Mouse (Mus musculus): ENCODE results near the gene Nfatc2. TPM values are rescaled to one million over a fixed set of nuclear protein-coding genes. Genes with fewer than 3 reads are reported as not detected.

Gene Nfatc2
- total RNA-seq, 4 experiments from 2014 or later: 9.8 to 19.2 (median 16.3) TPM

GRCm38 (mm10) chr2:168440918-168441328 lies 160.5 kb downstream of the Nfatc2 start:
- DNase-seq (ENCODE audit: low spot score): no peak

- no peak for DNase-seq (ENCODE audit: low spot score)
Observed at GRCm38 (mm10) chr2:168438981-168439452, 162.4 kb downstream of the Nfatc2 start.

GRCm38 (mm10) chr2:168434187-168434586 lies 167.3 kb downstream of the Nfatc2 start:
- DNase-seq (ENCODE audit: low spot score): no peak

GRCm38 (mm10) chr2:168433392-168433791 lies 168.1 kb downstream of the Nfatc2 start:
- DNase-seq (ENCODE audit: low spot score): no peak

GRCm38 (mm10) chr2:168432394-168432793 lies 169.1 kb downstream of the Nfatc2 start:
- no peak for DNase-seq (ENCODE audit: low spot score)

GRCm38 (mm10) chr2:168429598-168429997 lies 171.9 kb downstream of the Nfatc2 start:
- no peak for DNase-seq (ENCODE audit: low spot score)

- DNase-seq (ENCODE audit: low spot score): no peak
Observed at GRCm38 (mm10) chr2:168428375-168428901, 173.0 kb downstream of the Nfatc2 start.

Small RNA genes lying within 50 kb of the gene (microRNA-seq; reads per million reads assigned to microRNA genes)
- gene Mir7004: 2.2 reads per million

Other genes with a start within 250 kb of the Nfatc2 start
- gene Atp9a, start 140.8 kb upstream of the Nfatc2 start, total RNA-seq (2022): 10 to 100 TPM; 53.2 to 63.6 (median 56.8) TPM
- gene Sall4, start 166.3 kb upstream of the Nfatc2 start, total RNA-seq (2022): 1 to 10 TPM; 1.3 to 2.6 (median 2.3) TPM